Mouse (Mus musculus) T-helper 17 cell (primary cell): Measurements from ENCODE around the gene Mthfsd.

Experiments used
- in situ Hi-C, 2 experiments: fragments of 300-600 bp; cut with MboI, MseI; formaldehyde crosslinking; loops; 1 replicate in 1 of 2; 2 replicates in 1 of 2; pipeline ENCODE4 v1.15.1; 2025; ENCODE audit warnings: high pct_unique_total_duplicates in 2 of 2

Gene Mthfsd

GRCm38 (mm10) chr8:121122368-121122767 lies 14.2 kb upstream of the Mthfsd start:
- in situ Hi-C loops = no loop called here

- in situ Hi-C loops = no loop called here
Measured at GRCm38 (mm10) chr8:121121704-121122103, 13.5 kb upstream of the Mthfsd start.

GRCm38 (mm10) chr8:121120456-121121419 lies 12.5 kb upstream of the Mthfsd start:
- in situ Hi-C loops = no loop called here

- in situ Hi-C loops = loop anchor here (5.0 kb wide), 2 partner anchors 82 to 92 kb away; no protein-coding TSS in a partner anchor
Measured at GRCm38 (mm10) chr8:121119635-121120455, 11.7 kb upstream of the Mthfsd start.

- in situ Hi-C loops = loop anchor here (5.0 kb wide), 2 partner anchors 83 to 93 kb away; no protein-coding TSS in a partner anchor
Measured at GRCm38 (mm10) chr8:121118634-121119420, 10.6 kb upstream of the Mthfsd start.

GRCm38 (mm10) chr8:121117906-121118305 lies 9.7 kb upstream of the Mthfsd start:
- in situ Hi-C loops = loop anchor here (5.0 kb wide), 2 partner anchors 84 to 94 kb away; no protein-coding TSS in a partner anchor

GRCm38 (mm10) chr8:121117186-121117651 lies 9.0 kb upstream of the Mthfsd start:
- in situ Hi-C loops = loop anchor here (5.0 kb wide), 2 partner anchors 85 to 95 kb away; no protein-coding TSS in a partner anchor

GRCm38 (mm10) chr8:121116591-121117185 lies 8.5 kb upstream of the Mthfsd start:
- in situ Hi-C loops = loop anchor here (5.0 kb wide), 2 partner anchors 86 to 96 kb away; no protein-coding TSS in a partner anchor

GRCm38 (mm10) chr8:121115948-121116347 lies 7.8 kb upstream of the Mthfsd start, which contains the start of gene Foxc2:
Gene Foxc2, plus strand, starts transcription at chr8:121116171.
- in situ Hi-C loops = loop anchor here (5.0 kb wide), 2 partner anchors 86 to 96 kb away; no protein-coding TSS in a partner anchor

- in situ Hi-C loops = loop anchor here (5.0 kb wide), 2 partner anchors 87 to 97 kb away; no protein-coding TSS in a partner anchor
Measured at GRCm38 (mm10) chr8:121115136-121115535, 6.9 kb upstream of the Mthfsd start.

- in situ Hi-C loops = no loop called here
Measured at GRCm38 (mm10) chr8:121113261-121113660, 5.1 kb upstream of the Mthfsd start.

- in situ Hi-C loops = no loop called here
Measured at GRCm38 (mm10) chr8:121111145-121111907, 3.1 kb upstream of the Mthfsd start.

GRCm38 (mm10) chr8:121108657-121109056 lies 465 bp upstream of the Mthfsd start:
- in situ Hi-C loops = loop anchor here (10.0 kb wide), 2 partner anchors 424 to 434 kb away; no protein-coding TSS in a partner anchor

- in situ Hi-C loops = loop anchor here (5.0 to 10.0 kb wide), 3 partner anchors 408 to 429 kb away; no protein-coding TSS in a partner anchor
Measured at GRCm38 (mm10) chr8:121104049-121104818, 4.0 kb downstream of the Mthfsd start.

- in situ Hi-C loops = loop anchor here (5.0 to 25.0 kb wide), 2 partner anchors 121 to 456 kb away; partner anchors contain the start of gene 1190005I06Rik (in 1 of the 2)
Measured at GRCm38 (mm10) chr8:121093496-121093895, 14.7 kb downstream of the Mthfsd start.

GRCm38 (mm10) chr8:121092627-121093026 lies 15.6 kb downstream of the Mthfsd start:
- in situ Hi-C loops = loop anchor here (5.0 to 25.0 kb wide), 2 partner anchors 120 to 455 kb away; partner anchors contain the start of gene 1190005I06Rik (in 1 of the 2)

- in situ Hi-C loops = loop anchor here (5.0 to 25.0 kb wide), 2 partner anchors 120 to 455 kb away; partner anchors contain the start of gene 1190005I06Rik (in 1 of the 2)
Measured at GRCm38 (mm10) chr8:121092141-121092540, 16.1 kb downstream of the Mthfsd start.

GRCm38 (mm10) chr8:121090716-121091115 lies 17.5 kb downstream of the Mthfsd start:
- in situ Hi-C loops = loop anchor here (5.0 to 25.0 kb wide), 2 partner anchors 118 to 453 kb away; partner anchors contain the start of gene 1190005I06Rik (in 1 of the 2)
